7 mouse cellular contexts compared by ENCODE assay signal in genomic region chr4:134307367-134308072, GRCm38 (mm10). TPM values are rescaled to one million over a fixed set of nuclear protein-coding genes. Genes with fewer than 3 reads are reported as not detected.
DNase-seq lines count a peak whose midpoint lies in the region; ATAC-seq lines count a peak whose summit lies in the region.

No protein-coding gene starts in this region.

- 17% methylated on average over 12 of the region's 12 CpGs for WGBS in forebrain, embryonic 14.5 days
- WGBS in heart, embryonic 16.5 days: 7% methylated on average over 12 of the region's 12 CpGs
- WGBS in liver, embryonic 12.5 days (ENCODE audit: insufficient replicate concordance): 23% methylated on average over 12 of the region's 12 CpGs
- 7% methylated on average over 12 of the region's 12 CpGs for WGBS in stomach, embryonic 15.5 days

- peak; percentile 83 for DNase-seq in adrenal gland, postnatal 10 days
- DNase-seq in forebrain, embryonic 14.5 days (ENCODE audit: low spot score): peak; percentile 56
- DNase-seq in kidney, postnatal 25 days: peak; percentile 80 to 88

- peaks cover 4% of the 10 kb centered on the region for H3K4me1 ChIP-seq in forebrain, embryonic 14.5 days (ENCODE audit: control insufficient read depth, insufficient read depth, low read length)
- peaks cover 19% of the 10 kb centered on the region for H3K4me1 ChIP-seq in heart, embryonic 16.5 days (ENCODE audit: control insufficient read depth, insufficient read depth, low read length)
- peaks cover 10% of the 10 kb centered on the region; the same call in 1 of the 2 replicates for H3K4me1 ChIP-seq in liver, embryonic 12.5 days
- peaks cover 8% of the 10 kb centered on the region for H3K4me1 ChIP-seq in stomach, embryonic 15.5 days

- H3K9me3 ChIP-seq in forebrain, embryonic 14.5 days (replicated peaks; ENCODE audit: control insufficient read depth, low read length): no peaks in the 10 kb centered on the region
- no peaks in the 10 kb centered on the region for H3K9me3 ChIP-seq in heart, embryonic 16.5 days (replicated peaks; ENCODE audit: control insufficient read depth, low read length)
- 0 out of 2 replicates have a peak, but pooled peaks cover under 1% of the 10 kb centered on the region for H3K9me3 ChIP-seq in liver, embryonic 12.5 days (replicated peaks)
- H3K9me3 ChIP-seq in stomach, embryonic 15.5 days: no peaks in the 10 kb centered on the region

- no peak overlapping the region for H3K9ac ChIP-seq in forebrain, embryonic 14.5 days (ENCODE audit: low read length)
- H3K9ac ChIP-seq in heart, embryonic 16.5 days (ENCODE audit: low read length): peak overlapping the region; percentile 28; the same call in 1 of the 2 replicates
- H3K9ac ChIP-seq in liver, embryonic 12.5 days: no peak overlapping the region
- no peak overlapping the region for H3K9ac ChIP-seq in stomach, embryonic 15.5 days

- ATAC-seq in forebrain, embryonic 14.5 days: no peak
- peak; percentile 76 for ATAC-seq in heart, embryonic 16.5 days (replicated peaks; ENCODE audit: extremely low read depth, insufficient read depth, low FRiP score)
- peak; percentile 51; the same call in 1 of the 2 replicates for ATAC-seq in liver, embryonic 12.5 days
- ATAC-seq in monocyte, adult 5-6 weeks (replicated peaks; ENCODE audit: insufficient number of reproducible peaks, low FRiP score, low TSS enrichment, poor library complexity, severe bottlenecking): peak; percentile 85
- peak; percentile 67 for ATAC-seq in stomach, embryonic 15.5 days (ENCODE audit: insufficient read depth, low FRiP score, low read depth)

- H3K4me3 ChIP-seq in forebrain, embryonic 14.5 days (ENCODE audit: low read depth, low read length): no peak overlapping the region
- H3K4me3 ChIP-seq in heart, embryonic 16.5 days (ENCODE audit: low read length): no peak overlapping the region
- H3K4me3 ChIP-seq in liver, embryonic 12.5 days: no peak overlapping the region
- H3K4me3 ChIP-seq in stomach, embryonic 15.5 days (replicated peaks): no peak overlapping the region

- no peaks in the 10 kb centered on the region for H3K36me3 ChIP-seq in forebrain, embryonic 14.5 days (ENCODE audit: control insufficient read depth, insufficient read depth, low read length)
- no peaks in the 10 kb centered on the region for H3K36me3 ChIP-seq in heart, embryonic 16.5 days (ENCODE audit: control insufficient read depth, insufficient read depth)
- no peaks in the 10 kb centered on the region for H3K36me3 ChIP-seq in liver, embryonic 12.5 days
- H3K36me3 ChIP-seq in stomach, embryonic 15.5 days: no peaks in the 10 kb centered on the region

- H3K4me2 ChIP-seq in forebrain, embryonic 14.5 days (ENCODE audit: low read length): 0 out of 2 replicates have a peak overlapping the region, but pooled peaks have one; percentile 21
- H3K4me2 ChIP-seq in heart, embryonic 16.5 days (ENCODE audit: low read depth, low read length): peak overlapping the region; percentile 49
- H3K4me2 ChIP-seq in liver, embryonic 12.5 days: peak overlapping the region; percentile 35
- H3K4me2 ChIP-seq in stomach, embryonic 15.5 days: peak overlapping the region; percentile 37

- H3K27ac ChIP-seq in forebrain, embryonic 14.5 days (ENCODE audit: low read depth, low read length): 0 out of 2 replicates have a peak overlapping the region, but pooled peaks have one; percentile 18
- H3K27ac ChIP-seq in heart, embryonic 16.5 days (ENCODE audit: low read length): peak overlapping the region; percentile 54
- no peak overlapping the region for H3K27ac ChIP-seq in liver, embryonic 12.5 days
- peak overlapping the region; percentile 51 for H3K27ac ChIP-seq in stomach, embryonic 15.5 days

- no peaks in the 10 kb centered on the region for H3K27me3 ChIP-seq in forebrain, embryonic 14.5 days (replicated peaks; ENCODE audit: control insufficient read depth, insufficient read depth, low read length)
- no peaks in the 10 kb centered on the region for H3K27me3 ChIP-seq in heart, embryonic 16.5 days (ENCODE audit: control insufficient read depth, insufficient read depth, low read length)
- H3K27me3 ChIP-seq in liver, embryonic 12.5 days (replicated peaks): peaks cover 4% of the 10 kb centered on the region; the same call in 1 of the 2 replicates
- no peaks in the 10 kb centered on the region for H3K27me3 ChIP-seq in stomach, embryonic 15.5 days (replicated peaks)

RNA-seq across cellular contexts. Expression of gene Trim63, which starts 7.4 kb away (rescaled TPM):
- total RNA-seq in adrenal gland, postnatal 10 days (2021): 1 to 10 TPM; 3.2 to 8.2 TPM
- not detected in 2 replicates for polyA plus RNA-seq in forebrain, embryonic 14.5 days (2014; fragmentation: Nextera tagmentation; extraction: Ambion mirVana)
- polyA plus RNA-seq in heart, embryonic 16.5 days (2015; fragmentation: Nextera tagmentation; extraction: Ambion mirVana): 175 and 177 TPM in 2 replicates
- polyA plus RNA-seq in liver, embryonic 12.5 days (2016; fragmentation: Nextera tagmentation; extraction: Ambion mirVana): 0.20 and 0.23 TPM in 2 replicates
- total RNA-seq in monocyte, adult 5-6 weeks (2017): not detected in 3 replicates
- 0.41 and 0.52 TPM in 2 replicates for polyA plus RNA-seq in stomach, embryonic 15.5 days (2015; fragmentation: Nextera tagmentation; extraction: Ambion mirVana)

RNA-seq across cellular contexts. Expression of gene Pdik1l, which starts 19.8 kb away (rescaled TPM):
- total RNA-seq in adrenal gland, postnatal 10 days (2021): 10 to 100 TPM; 15.8 to 21.3 TPM
- polyA plus RNA-seq in forebrain, embryonic 14.5 days (2014; fragmentation: Nextera tagmentation; extraction: Ambion mirVana): 32.2 and 40.5 TPM in 2 replicates
- 13.0 and 13.9 TPM in 2 replicates for polyA plus RNA-seq in heart, embryonic 16.5 days (2015; fragmentation: Nextera tagmentation; extraction: Ambion mirVana)
- 14.9 and 16.4 TPM in 2 replicates for polyA plus RNA-seq in liver, embryonic 12.5 days (2016; fragmentation: Nextera tagmentation; extraction: Ambion mirVana)
- 14.7 to 25.2 TPM (median 21.5 TPM) in 3 replicates for total RNA-seq in monocyte, adult 5-6 weeks (2017)
- 18.9 and 20.0 TPM in 2 replicates for polyA plus RNA-seq in stomach, embryonic 15.5 days (2015; fragmentation: Nextera tagmentation; extraction: Ambion mirVana)

RNA-seq across cellular contexts. Expression of gene Slc30a2, which starts 35.5 kb away (rescaled TPM):
- 10 to 100 TPM; 13.7 to 17.4 TPM for total RNA-seq in adrenal gland, postnatal 10 days (2021)
- polyA plus RNA-seq in forebrain, embryonic 14.5 days (2014; fragmentation: Nextera tagmentation; extraction: Ambion mirVana): 0.05 and 0.06 TPM in 2 replicates
- polyA plus RNA-seq in heart, embryonic 16.5 days (2015; fragmentation: Nextera tagmentation; extraction: Ambion mirVana): 0.21 and 0.42 TPM in 2 replicates
- polyA plus RNA-seq in liver, embryonic 12.5 days (2016; fragmentation: Nextera tagmentation; extraction: Ambion mirVana): not detected in 2 replicates
- total RNA-seq in monocyte, adult 5-6 weeks (2017): not detected in 3 replicates
- polyA plus RNA-seq in stomach, embryonic 15.5 days (2015; fragmentation: Nextera tagmentation; extraction: Ambion mirVana): 0.75 and 0.86 TPM in 2 replicates

RNA-seq across cellular contexts. Expression of gene Grrp1, which starts 53.6 kb away (rescaled TPM):
- 10 to 100 TPM; 12.3 to 21.7 TPM for total RNA-seq in adrenal gland, postnatal 10 days (2021)
- 10.1 and 11.6 TPM in 2 replicates for polyA plus RNA-seq in forebrain, embryonic 14.5 days (2014; fragmentation: Nextera tagmentation; extraction: Ambion mirVana)
- polyA plus RNA-seq in heart, embryonic 16.5 days (2015; fragmentation: Nextera tagmentation; extraction: Ambion mirVana): 5.8 and 6.3 TPM in 2 replicates
- 1.5 and 1.8 TPM in 2 replicates for polyA plus RNA-seq in liver, embryonic 12.5 days (2016; fragmentation: Nextera tagmentation; extraction: Ambion mirVana)
- not detected in 3 replicates for total RNA-seq in monocyte, adult 5-6 weeks (2017)
- 4.2 and 5.2 TPM in 2 replicates for polyA plus RNA-seq in stomach, embryonic 15.5 days (2015; fragmentation: Nextera tagmentation; extraction: Ambion mirVana)

Comparison
In these comparisons a context has a peak if more than half of its experiments do, and no peak if none do; other contexts are left out.
1. RNA of gene Trim63, which starts 7.4 kb away (polyA plus RNA-seq): 175 to 177 TPM in heart, embryonic 16.5 days; 0.41 to 0.52 TPM in stomach, embryonic 15.5 days, 0.20 to 0.23 TPM in liver, embryonic 12.5 days and not detected in forebrain, embryonic 14.5 days; every median in the first group is over 100 times any median in the second.
2. Peak in every context shown above with its lines, with median percentiles within 50 percentile points of each other: DNase-seq and H3K4me2 ChIP-seq.